Mouse (Mus musculus): ENCODE data around the gene Mdc1. TPM values are rescaled to one million over a fixed set of nuclear protein-coding genes. Genes with fewer than 3 reads are reported as not detected.
"Not testable (repeated sequence)": the region's sequence is repeated elsewhere in the genome, so short reads cannot be mapped to it uniquely, and the experiment has no call there.

The Mdc1 gene
- polyA plus RNA-seq, 1 experiment from 2014 or later: 24.7 TPM

DNA sequence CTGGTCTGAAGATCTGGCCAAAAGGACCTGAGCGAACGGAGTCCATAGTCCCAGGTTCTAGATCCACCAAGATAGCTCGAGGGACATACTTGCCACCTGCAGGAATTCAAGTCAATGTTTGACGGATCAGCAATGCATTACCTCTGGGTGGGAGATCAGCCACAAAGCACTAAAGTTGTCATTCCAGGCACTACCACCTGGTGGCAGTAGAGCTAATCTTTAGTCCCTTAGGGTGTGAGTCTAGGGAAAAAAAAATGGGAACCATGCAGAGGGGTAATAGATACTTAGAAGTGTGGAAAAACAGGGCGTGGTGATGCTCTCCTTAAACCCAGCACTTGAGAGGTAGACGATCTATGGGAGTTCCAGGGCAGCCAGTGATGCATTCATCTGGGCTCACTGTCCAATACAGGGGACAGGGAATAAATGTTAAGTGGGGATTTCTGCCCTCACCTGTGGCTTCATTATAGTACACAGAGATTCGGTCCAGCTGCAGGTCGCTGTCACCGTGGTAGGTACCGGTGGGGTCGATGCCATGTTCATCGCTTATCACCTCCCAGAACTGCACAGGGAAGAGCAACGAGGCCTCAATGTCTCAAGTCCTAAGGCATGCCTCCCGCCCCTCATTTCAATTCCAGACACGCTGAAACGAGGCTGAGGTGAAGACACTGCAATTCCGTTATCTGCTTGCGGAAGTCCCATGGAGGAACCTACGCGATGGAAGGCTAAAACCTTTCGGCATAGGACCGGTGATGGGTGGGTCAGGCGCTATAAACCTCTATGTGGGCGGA lies 4.9 kb upstream of the Mdc1 start:
- 4% methylated on average over 24 of the region's 24 CpGs for WGBS
- Histone ChIP-seq H3K36me3 (peaks cover 48% of the 10 kb centered on the region), H3K4me1 (peaks cover 40% of the 10 kb centered on the region), H3K9me3 (no peaks in the 10 kb centered on the region), H3K4me2 (peak overlapping the region; percentile 81), H3K9ac (peak overlapping the region; percentile 92), H3K27me3 (no peaks in the 10 kb centered on the region), H3K27ac (peak overlapping the region; percentile 98), H3K4me3 (peak overlapping the region; percentile 65)
- ATAC-seq (ENCODE audit: borderline replicate concordance, extremely low read depth, low FRiP score, low TSS enrichment): no peak

DNA sequence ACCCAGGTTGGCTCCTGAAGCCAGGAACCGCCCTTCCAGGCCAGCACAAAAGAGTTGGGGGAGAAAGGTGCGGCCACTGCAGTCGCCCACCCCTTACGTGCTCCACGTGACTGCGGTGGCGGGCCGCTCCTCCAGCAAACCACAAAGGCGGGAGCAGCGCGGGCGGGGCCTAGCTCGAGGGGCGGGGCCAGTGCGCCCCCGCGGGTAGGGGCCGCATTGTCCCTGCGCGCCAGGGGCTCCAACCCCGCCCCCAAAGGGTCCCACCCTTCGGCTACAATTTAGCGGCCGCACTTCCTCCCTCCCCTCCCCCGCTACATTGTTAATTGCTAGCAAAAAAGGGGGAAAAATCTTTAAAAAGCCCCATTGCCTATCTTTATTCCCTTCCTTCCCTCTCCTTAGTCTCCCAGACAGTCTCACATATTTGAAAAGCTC lies 4.3 kb upstream of the Mdc1 start:
- H3K27me3 ChIP-seq: no peaks in the 10 kb centered on the region
- H3K27ac ChIP-seq: peak overlapping the region; percentile 98
- H3K4me1 ChIP-seq: peaks cover 40% of the 10 kb centered on the region
- peak overlapping the region; percentile 65 for H3K4me3 ChIP-seq
- no peaks in the 10 kb centered on the region for H3K9me3 ChIP-seq
- H3K9ac ChIP-seq: peak overlapping the region; percentile 92
- H3K4me2 ChIP-seq: peak overlapping the region; percentile 81
- peaks cover 45% of the 10 kb centered on the region for H3K36me3 ChIP-seq
- WGBS: 0% methylated on average over 25 of the region's 25 CpGs
- peak; percentile 46 for ATAC-seq (ENCODE audit: borderline replicate concordance, extremely low read depth, low FRiP score, low TSS enrichment)

DNA sequence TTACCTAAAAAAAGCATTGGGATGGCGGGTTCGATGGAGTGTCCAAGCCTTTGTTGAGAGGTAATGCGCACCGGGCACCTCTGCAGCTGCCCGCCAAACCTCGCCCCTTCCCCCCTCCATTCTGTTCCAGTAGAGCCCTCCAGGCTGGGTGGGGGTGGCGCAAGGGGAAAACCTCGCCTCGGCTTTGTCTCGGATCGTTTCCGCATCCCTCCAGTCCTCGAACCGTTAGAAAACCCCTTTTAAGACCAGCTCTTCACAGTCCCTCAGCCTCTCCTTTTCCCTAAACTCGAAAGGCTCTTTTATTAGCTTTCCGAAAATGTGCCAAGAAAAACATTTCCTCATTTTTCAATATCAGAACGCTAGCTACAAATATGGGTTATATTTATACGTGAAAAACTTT lies 3.8 kb upstream of the Mdc1 start:
- Histone ChIP-seq H3K9me3 (no peaks in the 10 kb centered on the region), H3K36me3 (peaks cover 40% of the 10 kb centered on the region), H3K4me1 (peaks cover 41% of the 10 kb centered on the region), H3K27me3 (no peaks in the 10 kb centered on the region), H3K4me2 (peak overlapping the region; percentile 81), H3K27ac (peak overlapping the region; percentile 98), H3K9ac (peak overlapping the region; percentile 92), H3K4me3 (peak overlapping the region; percentile 65)
- WGBS: under 1% methylated on average over 18 of the region's 18 CpGs
- peak; percentile 6; the same call in 1 of the 2 replicates for ATAC-seq (ENCODE audit: borderline replicate concordance, extremely low read depth, low FRiP score, low TSS enrichment)

DNA sequence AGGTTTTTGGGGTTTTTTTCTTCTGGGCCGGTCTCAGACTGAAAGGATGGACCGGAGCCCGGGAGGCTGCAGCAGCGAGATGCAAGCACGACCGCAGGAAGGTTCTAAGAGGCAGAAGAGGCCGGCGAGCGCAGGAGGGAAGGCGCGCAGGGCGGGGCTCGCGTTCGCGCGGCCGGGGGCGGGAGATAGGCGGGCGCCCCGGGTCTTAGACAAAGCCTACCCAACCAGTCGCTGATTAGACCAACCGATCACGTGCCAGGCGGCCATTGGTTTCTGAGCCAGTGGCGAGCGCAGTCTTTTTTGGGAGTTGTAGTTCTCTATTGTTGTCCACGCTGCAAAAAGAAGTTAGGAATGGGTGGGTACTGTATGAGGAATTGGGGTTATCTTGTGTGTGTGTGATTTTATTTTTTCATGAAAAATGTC lies 3.2 kb upstream of the Mdc1 start, which contains the start of gene Tubb5:
Tubb5 (minus strand) TSS at position 185 of the 423 bp plus-strand sequence.
- H3K9me3 ChIP-seq: no peaks in the 10 kb centered on the region
- peaks cover 34% of the 10 kb centered on the region for H3K36me3 ChIP-seq
- peak within 1 kb of the TSS; percentile 92 for H3K9ac ChIP-seq
- under 1% methylated on average over 29 of the region's 29 CpGs for whole genome bisulfite sequencing
- peak within 1 kb of the TSS; percentile 81 for H3K4me2 ChIP-seq
- H3K27ac ChIP-seq: peak within 1 kb of the TSS; percentile 98
- H3K27me3 ChIP-seq: no peaks in the 10 kb centered on the region
- peaks cover 44% of the 10 kb centered on the region for H3K4me1 ChIP-seq
- peak within 1 kb of the TSS; percentile 65 for H3K4me3 ChIP-seq
- peak; percentile 82 for ATAC-seq (ENCODE audit: borderline replicate concordance, extremely low read depth, low FRiP score, low TSS enrichment)

DNA sequence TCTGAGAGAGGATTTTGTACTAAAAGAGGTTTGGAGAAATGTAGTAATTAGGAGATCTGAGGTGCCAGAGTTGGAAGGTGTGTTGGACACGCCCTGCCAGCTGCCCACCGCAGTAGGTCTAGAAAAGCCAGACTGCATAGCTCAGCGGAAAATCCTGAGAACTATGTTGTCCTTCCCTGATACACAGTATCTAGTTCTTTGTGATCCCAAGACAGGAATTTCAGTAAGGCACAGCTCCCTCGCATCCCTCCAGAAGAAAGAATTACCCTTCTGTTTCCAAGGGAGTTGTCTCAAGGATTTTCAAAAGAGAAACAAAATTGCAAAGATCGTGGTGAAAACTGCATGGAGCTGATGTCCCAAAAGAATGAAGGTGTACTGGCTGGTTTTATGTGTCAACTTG lies 2.7 kb upstream of the Mdc1 start:
- WGBS: under 1% methylated on average over 5 of the region's 5 CpGs
- no peak for ATAC-seq (ENCODE audit: borderline replicate concordance, extremely low read depth, low FRiP score, low TSS enrichment)
- Histone ChIP-seq H3K27ac (peak overlapping the region; percentile 98), H3K4me3 (peak overlapping the region; percentile 65), H3K4me2 (peak overlapping the region; percentile 81), H3K4me1 (peaks cover 39% of the 10 kb centered on the region), H3K36me3 (peaks cover 29% of the 10 kb centered on the region), H3K27me3 (no peaks in the 10 kb centered on the region), H3K9ac (peak overlapping the region; percentile 50), H3K9me3 (no peaks in the 10 kb centered on the region)

DNA sequence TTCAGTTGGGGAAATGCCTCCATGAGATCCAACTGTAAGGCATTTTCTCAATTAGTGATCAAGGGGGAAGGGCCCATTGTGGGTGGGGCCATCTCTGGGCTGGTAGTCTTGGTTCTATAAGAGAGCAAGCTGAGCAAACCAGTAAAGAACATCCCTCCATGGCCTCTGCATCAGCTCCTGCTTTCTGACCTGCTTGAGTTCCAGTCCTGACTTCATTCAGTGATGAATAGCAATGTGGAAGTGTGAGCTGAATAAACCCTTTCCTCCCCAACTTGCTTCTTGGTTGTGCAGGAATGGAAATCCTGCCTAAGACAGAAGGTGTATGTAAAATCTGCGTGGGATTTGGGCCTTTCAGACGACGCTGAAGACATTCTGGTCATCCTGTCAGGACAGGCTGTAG lies 2.3 kb upstream of the Mdc1 start:
- 39% methylated on average over 3 of the region's 3 CpGs for WGBS
- Histone ChIP-seq H3K4me2 (peak overlapping the region; percentile 81), H3K9ac (peak overlapping the region; percentile 50), H3K4me3 (peak overlapping the region; percentile 65), H3K27ac (peak overlapping the region; percentile 98), H3K36me3 (peaks cover 25% of the 10 kb centered on the region), H3K4me1 (peaks cover 35% of the 10 kb centered on the region)
- not testable (repeated sequence) for H3K9me3 ChIP-seq; ATAC-seq (ENCODE audit: borderline replicate concordance, extremely low read depth, low FRiP score, low TSS enrichment); H3K27me3 ChIP-seq

DNA sequence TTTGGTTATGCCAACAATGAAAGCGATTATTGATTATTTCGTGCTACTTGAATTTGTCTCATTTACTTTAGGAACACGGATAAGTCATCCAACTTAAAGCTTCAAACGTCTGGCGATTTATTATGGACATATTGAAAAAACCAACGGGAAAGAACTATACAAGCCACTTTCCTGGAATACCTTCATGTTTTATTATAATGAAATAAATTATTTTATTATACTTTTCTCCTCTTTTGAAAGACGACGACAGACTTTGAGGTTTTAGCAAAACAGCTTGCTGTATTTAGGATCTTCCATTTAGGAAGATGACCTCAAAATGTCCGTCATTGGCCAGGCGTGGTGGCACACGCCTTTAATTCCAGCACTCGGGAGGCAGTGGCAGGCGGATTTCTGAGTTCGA lies 754 bp upstream of the Mdc1 start:
- H3K4me1 ChIP-seq: peaks cover 21% of the 10 kb centered on the region
- H3K36me3 ChIP-seq: peaks cover 22% of the 10 kb centered on the region
- H3K4me3 ChIP-seq: peak overlapping the region; percentile 58
- no peaks in the 10 kb centered on the region for H3K27me3 ChIP-seq
- peak overlapping the region; percentile 54; the same call in 1 of the 2 replicates for H3K27ac ChIP-seq
- ATAC-seq (ENCODE audit: borderline replicate concordance, extremely low read depth, low FRiP score, low TSS enrichment): no peak
- no peak overlapping the region for H3K9ac ChIP-seq
- no peaks in the 10 kb centered on the region for H3K9me3 ChIP-seq
- H3K4me2 ChIP-seq: peak overlapping the region; percentile 51
- WGBS: 49% methylated on average over 14 of the region's 14 CpGs

DNA sequence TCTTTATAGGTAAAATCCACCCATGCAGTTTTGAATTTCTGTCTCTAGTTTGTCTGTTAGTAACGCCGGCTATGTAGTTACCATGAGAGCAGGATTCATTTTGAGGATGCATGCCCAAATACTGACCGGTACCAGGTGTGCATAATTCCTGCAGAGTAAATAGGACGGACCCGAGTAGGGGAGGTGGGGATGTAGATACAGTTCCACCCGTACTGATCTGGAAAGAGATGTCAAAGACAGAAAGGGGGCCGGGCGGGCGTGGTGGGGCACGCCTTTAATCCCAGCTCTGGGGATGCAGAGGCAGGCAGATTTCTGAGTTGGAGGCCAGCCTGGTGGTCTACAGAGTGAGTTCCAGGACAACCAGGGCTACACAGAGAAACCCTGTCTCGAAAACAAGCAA lies 691 bp downstream of the Mdc1 start:
- peaks cover 27% of the 10 kb centered on the region for H3K36me3 ChIP-seq
- H3K27me3 ChIP-seq: no peaks in the 10 kb centered on the region
- peak overlapping the region; percentile 58 for H3K4me3 ChIP-seq
- 13% methylated on average over 11 of the region's 11 CpGs for WGBS
- no peaks in the 10 kb centered on the region for H3K9me3 ChIP-seq
- ATAC-seq (ENCODE audit: borderline replicate concordance, extremely low read depth, low FRiP score, low TSS enrichment): no peak
- peak overlapping the region; percentile 85 for H3K27ac ChIP-seq
- H3K4me1 ChIP-seq: peaks cover 15% of the 10 kb centered on the region; the same call in 1 of the 2 replicates
- peak overlapping the region; percentile 57 for H3K4me2 ChIP-seq
- peak overlapping the region; percentile 51 for H3K9ac ChIP-seq

DNA sequence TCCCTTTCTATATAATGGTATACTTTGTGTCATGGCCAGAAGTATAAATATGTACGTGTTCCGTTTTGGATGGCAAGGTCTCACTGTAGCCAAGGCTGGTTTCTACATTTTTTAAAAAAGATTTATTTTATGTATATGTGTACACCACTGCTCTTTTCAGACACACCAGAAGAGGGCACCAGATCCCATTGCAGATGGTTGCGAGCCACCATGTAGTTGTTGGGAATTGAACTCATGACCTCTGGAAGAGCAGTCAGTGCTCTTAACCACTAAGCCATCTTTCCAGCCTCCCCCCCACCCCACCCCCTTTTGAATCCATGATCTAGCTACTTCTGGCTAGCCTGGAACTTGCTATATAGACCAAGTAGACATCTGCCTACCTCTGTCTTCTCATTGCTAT lies 2.2 kb downstream of the Mdc1 start:
- Histone ChIP-seq H3K9me3 (no peaks in the 10 kb centered on the region), H3K4me2 (no peak overlapping the region), H3K36me3 (peaks cover 42% of the 10 kb centered on the region), H3K9ac (no peak overlapping the region), H3K27ac (no peak overlapping the region), H3K4me3 (no peak overlapping the region), H3K27me3 (no peaks in the 10 kb centered on the region), H3K4me1 (peaks cover 15% of the 10 kb centered on the region; the same call in 1 of the 2 replicates)
- no peak for ATAC-seq (ENCODE audit: borderline replicate concordance, extremely low read depth, low FRiP score, low TSS enrichment)
- WGBS: 93% methylated on average over 3 of the region's 3 CpGs

DNA sequence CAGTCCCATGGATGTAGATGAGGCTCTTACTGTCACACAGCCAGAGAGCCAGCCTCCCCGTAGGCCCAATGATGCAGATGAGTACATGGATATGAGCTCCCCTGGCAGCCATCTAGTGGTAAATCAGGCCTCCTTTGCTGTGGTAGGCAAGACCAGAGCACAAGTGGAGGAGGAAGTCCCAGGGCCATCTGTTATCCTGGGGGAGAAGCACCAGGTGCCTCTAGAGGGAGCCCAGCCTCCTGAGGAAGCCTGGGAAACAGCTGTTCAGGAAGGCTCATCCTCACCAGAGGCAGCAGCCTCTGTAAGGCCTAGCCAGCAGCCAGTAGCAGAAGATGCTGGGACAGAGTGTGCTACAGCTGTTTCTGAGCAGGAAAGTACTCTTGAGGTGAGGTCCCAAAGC lies 6.8 kb downstream of the Mdc1 start:
- H3K27me3 ChIP-seq: no peaks in the 10 kb centered on the region
- H3K9ac ChIP-seq: no peak overlapping the region

DNA sequence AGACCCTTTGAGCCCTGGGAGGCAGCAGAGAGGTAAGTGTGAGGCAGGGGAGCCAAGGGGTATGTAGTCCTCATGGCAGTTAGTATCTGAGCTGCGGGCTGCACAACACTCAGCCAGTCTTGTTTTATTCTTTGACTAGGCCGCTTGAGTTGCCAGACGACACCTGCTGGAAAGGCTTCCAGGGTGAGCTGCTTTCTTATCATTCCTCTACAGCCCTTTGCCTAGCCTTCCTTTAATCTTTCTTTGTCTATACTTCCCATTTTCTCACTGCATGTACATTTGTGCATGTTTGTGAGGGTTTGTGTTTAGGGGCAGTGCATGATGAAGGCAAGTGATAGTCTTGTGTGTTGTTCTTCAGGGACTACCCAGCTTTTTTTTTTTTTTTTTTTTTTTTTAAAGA lies 9.7 kb downstream of the Mdc1 start:
- 82% methylated on average over 3 of the region's 3 CpGs for WGBS
- no peak for ATAC-seq (ENCODE audit: borderline replicate concordance, extremely low read depth, low FRiP score, low TSS enrichment)
- Histone ChIP-seq H3K4me3 (no peak overlapping the region), H3K36me3 (peaks cover 89% of the 10 kb centered on the region), H3K27me3 (no peaks in the 10 kb centered on the region), H3K4me2 (no peak overlapping the region), H3K4me1 (no peaks in the 10 kb centered on the region), H3K9ac (no peak overlapping the region), H3K27ac (no peak overlapping the region), H3K9me3 (no peaks in the 10 kb centered on the region)

More for the DNA sequence above, 6.8 kb downstream of the Mdc1 start:
- 64% methylated on average over 1 of the region's 1 CpGs for WGBS
- Histone ChIP-seq H3K4me1 (no peaks in the 10 kb centered on the region), H3K27ac (no peak overlapping the region), H3K4me2 (no peak overlapping the region), H3K36me3 (peaks cover 86% of the 10 kb centered on the region), H3K9me3 (no peaks in the 10 kb centered on the region), H3K4me3 (no peak overlapping the region)
- no peak for ATAC-seq (ENCODE audit: borderline replicate concordance, extremely low read depth, low FRiP score, low TSS enrichment)

DNA sequence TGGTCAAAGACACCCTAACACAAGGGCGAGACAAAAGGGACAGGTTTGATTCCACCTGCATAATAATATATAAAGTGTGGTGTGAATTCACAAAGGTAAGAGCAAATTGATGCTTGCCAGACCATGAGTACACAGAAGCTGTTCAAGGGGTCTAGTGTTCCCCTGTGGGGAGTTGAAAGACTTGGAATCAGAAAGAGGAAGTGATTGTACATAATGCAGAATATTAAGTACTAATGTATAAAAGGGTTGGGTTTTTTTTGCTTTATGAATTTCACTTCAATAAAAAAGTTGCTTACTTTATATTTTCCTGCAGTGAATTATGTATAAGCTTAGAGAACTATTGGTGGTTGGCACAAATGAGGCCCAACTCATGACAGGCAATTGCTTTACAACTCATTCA lies 18.1 kb downstream of the Mdc1 start:
- no peak overlapping the region for H3K27ac ChIP-seq
- no peak overlapping the region for H3K9ac ChIP-seq
- WGBS: 89% methylated on average over 1 of the region's 1 CpGs
- H3K4me2 ChIP-seq: no peak overlapping the region
- no peak overlapping the region for H3K4me3 ChIP-seq
- ATAC-seq (ENCODE audit: borderline replicate concordance, extremely low read depth, low FRiP score, low TSS enrichment): no peak
- H3K27me3 ChIP-seq: no peaks in the 10 kb centered on the region
- peaks cover 31% of the 10 kb centered on the region for H3K36me3 ChIP-seq
- H3K4me1 ChIP-seq: peaks cover 9% of the 10 kb centered on the region
- H3K9me3 ChIP-seq: no peaks in the 10 kb centered on the region

Data from lung, embryonic 15.5 days (tissue).